Mouse (Mus musculus) cerebellum, adult 2 months (tissue): ENCODE data around the gene Dach2.

Experiments used
- CTCF ChIP-seq: fragments of 200-500 bp; IDR thresholded peaks from 2 replicates; pipeline ENCODE4 v1.5.1; 2011; ENCODE audit warnings: low read depth, mild to moderate bottlenecking, control low read depth, low read length, moderate library complexity, borderline replicate concordance; ENCODE audit not compliant: insufficient read depth
- POLR2A ChIP-seq: fragments of 200-500 bp; IDR thresholded peaks from 2 replicates; pipeline ENCODE4 v1.6.1; 2011; ENCODE audit warnings: low read length, control low read depth, borderline replicate concordance; ENCODE audit not compliant: insufficient read depth

- no peak for TF ChIP-seq CTCF
- TF ChIP-seq POLR2A, result no peak
Measured at GRCm38 (mm10) chrX:113421517-113422187, 124.3 kb downstream of the Dach2 start.
